Mouse (Mus musculus) ES-Bruce4 (cell line): ENCODE measurements at regions not wholly inside any gene's neighbourhood (a gene's known extent, or its start where the extent isn't known, plus 50 kb on each side); places are given as distances from the start of the nearest gene placed in this dataset.

Experiments used
- H3K27ac ChIP-seq: 2 replicates; pipeline ENCODE4 v1.5.1; 2012; ENCODE audit warnings: low read length, inconsistent platforms; ENCODE audit not compliant: insufficient read depth
- H3K27me3 ChIP-seq: 2 replicates; pipeline ENCODE4 v1.6.1; 2012; ENCODE audit warnings: mild to moderate bottlenecking, low read length, inconsistent platforms; ENCODE audit not compliant: control insufficient read depth, poor library complexity, insufficient read depth, severe bottlenecking
- H3K36me3 ChIP-seq: 2 replicates; pipeline ENCODE4 v1.6.1; 2012; ENCODE audit warnings: inconsistent platforms, mild to moderate bottlenecking, low read length, moderate library complexity; ENCODE audit not compliant: control insufficient read depth, poor library complexity, insufficient read depth, severe bottlenecking
- H3K4me1 ChIP-seq: one replicate; pipeline ENCODE4 v1.8.1; 2011; ENCODE audit warnings: low read length; ENCODE audit not compliant: control insufficient read depth, insufficient read depth
- H3K4me3 ChIP-seq: 2 replicates; pipeline ENCODE4 v1.5.1; 2011; ENCODE audit warnings: low read depth, mild to moderate bottlenecking, low read length
- H3K9ac ChIP-seq: 2 replicates; pipeline ENCODE4 v1.6.1; 2012; ENCODE audit warnings: low read depth, mild to moderate bottlenecking, inconsistent platforms; ENCODE audit not compliant: poor library complexity, severe bottlenecking
- H3K9me3 ChIP-seq: replicated peaks from 2 replicates; pipeline ENCODE4 v1.6.1; 2012; ENCODE audit warnings: mild to moderate bottlenecking, low read length, inconsistent platforms; ENCODE audit not compliant: control insufficient read depth, poor library complexity, insufficient read depth, severe bottlenecking
- CTCF ChIP-seq: IDR thresholded peaks from one replicate; pipeline ENCODE4 v1.8.1; 2011; ENCODE audit warnings: low read depth, low read length
- EP300 ChIP-seq: IDR thresholded peaks from 2 replicates; pipeline ENCODE4 v1.6.1; 2011; ENCODE audit warnings: low read depth, low read length; ENCODE audit not compliant: insufficient read depth
- POLR2A ChIP-seq: IDR thresholded peaks from one replicate; pipeline ENCODE4 v1.8.1; 2011; ENCODE audit warnings: low read length; ENCODE audit not compliant: insufficient read depth

GRCm38 (mm10) chr3:38326211-38326610, 158.4 kb downstream of the Ankrd50 start:
- Histone ChIP-seq H3K4me3 (no peak overlapping the region), H3K9ac (no peak overlapping the region), H3K27ac (no peak overlapping the region), H3K4me1 (peaks cover 2% of the 10 kb centered on the region), H3K9me3 (no peaks in the 10 kb centered on the region), H3K27me3 (no peaks in the 10 kb centered on the region), H3K36me3 (no peaks in the 10 kb centered on the region)
- TF ChIP-seq CTCF (no peak), EP300 (no peak), POLR2A (no peak)

GRCm38 (mm10) chr3:38324663-38325062, 160.0 kb downstream of the Ankrd50 start:
- H3K4me1 ChIP-seq = peaks cover 2% of the 10 kb centered on the region
- no peaks in the 10 kb centered on the region for H3K36me3 ChIP-seq
- no peak overlapping the region for H3K27ac ChIP-seq
- TF ChIP-seq EP300 = no peak
- no peak for TF ChIP-seq CTCF
- TF ChIP-seq POLR2A = no peak
- H3K27me3 ChIP-seq = no peaks in the 10 kb centered on the region
- H3K4me3 ChIP-seq = no peak overlapping the region
- no peaks in the 10 kb centered on the region for H3K9me3 ChIP-seq
- no peak overlapping the region for H3K9ac ChIP-seq

GRCm38 (mm10) chr3:38322426-38322825, 162.2 kb downstream of the Ankrd50 start:
- Histone ChIP-seq H3K27me3 (no peaks in the 10 kb centered on the region), H3K36me3 (no peaks in the 10 kb centered on the region), H3K9ac (no peak overlapping the region), H3K4me1 (no peaks in the 10 kb centered on the region), H3K4me3 (no peak overlapping the region), H3K27ac (no peak overlapping the region), H3K9me3 (no peaks in the 10 kb centered on the region)
- TF ChIP-seq CTCF = no peak
- TF ChIP-seq EP300 = no peak
- TF ChIP-seq POLR2A = no peak

GRCm38 (mm10) chr3:38321620-38322019, 163.0 kb downstream of the Ankrd50 start:
- no peak overlapping the region for H3K4me3 ChIP-seq
- TF ChIP-seq CTCF (no peak), EP300 (no peak), POLR2A (no peak)

GRCm38 (mm10) chr3:38320998-38321397, 163.6 kb downstream of the Ankrd50 start:
- TF ChIP-seq EP300 (no peak), CTCF (no peak), POLR2A (no peak)
- no peak overlapping the region for H3K4me3 ChIP-seq
- no peaks in the 10 kb centered on the region for H3K9me3 ChIP-seq
- H3K27ac ChIP-seq = no peak overlapping the region
- H3K4me1 ChIP-seq = no peaks in the 10 kb centered on the region
- no peaks in the 10 kb centered on the region for H3K27me3 ChIP-seq
- H3K36me3 ChIP-seq = no peaks in the 10 kb centered on the region
- H3K9ac ChIP-seq = no peak overlapping the region

More at GRCm38 (mm10) chr3:38321620-38322019, 163.0 kb downstream of the Ankrd50 start:
- Histone ChIP-seq H3K9ac (no peak overlapping the region), H3K9me3 (no peaks in the 10 kb centered on the region), H3K4me1 (no peaks in the 10 kb centered on the region), H3K36me3 (no peaks in the 10 kb centered on the region), H3K27ac (no peak overlapping the region), H3K27me3 (no peaks in the 10 kb centered on the region)

GRCm38 (mm10) chr3:38312834-38313233, 171.8 kb downstream of the Ankrd50 start:
- Histone ChIP-seq H3K4me3 (no peak overlapping the region), H3K27me3 (no peaks in the 10 kb centered on the region), H3K9ac (no peak overlapping the region), H3K27ac (no peak overlapping the region), H3K4me1 (no peaks in the 10 kb centered on the region), H3K36me3 (no peaks in the 10 kb centered on the region), H3K9me3 (no peaks in the 10 kb centered on the region)
- TF ChIP-seq POLR2A = no peak
- no peak for TF ChIP-seq CTCF
- TF ChIP-seq EP300 = no peak
